Mouse (Mus musculus): ENCODE results near the gene Shisa2. TPM values are rescaled to one million over a fixed set of nuclear protein-coding genes. Genes with fewer than 3 reads are reported as not detected.

Shisa2 gene
- polyA plus RNA-seq, 1 experiment from 2014 or later, result not detected

- H3K79me2 ChIP-seq (ENCODE audit: inconsistent target), result no peaks in the 10 kb centered on the region
Measured at GRCm38 (mm10) chr14:59646826-59647697, 22.0 kb downstream of the Shisa2 start.

DNA sequence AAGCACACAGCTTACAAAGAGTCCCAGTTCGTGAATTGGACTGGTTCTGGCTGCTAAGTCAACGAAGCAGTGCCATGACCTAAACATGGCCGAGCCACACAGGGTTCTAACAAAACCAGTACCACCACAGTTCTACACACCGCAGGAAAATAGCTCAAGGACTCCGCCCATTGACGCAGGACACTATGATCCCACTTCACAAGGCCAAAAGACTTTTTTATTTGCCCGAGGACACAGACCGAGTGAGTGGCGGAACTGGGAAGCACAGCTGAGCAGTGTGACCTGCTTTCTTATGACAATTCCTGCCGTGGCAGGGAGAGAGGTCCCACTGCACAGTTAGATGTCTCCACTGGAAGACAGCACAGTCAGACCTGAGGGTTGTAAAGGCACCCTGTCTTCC lies 23.5 kb downstream of the Shisa2 start:
- Histone ChIP-seq H3K4me3 (ENCODE audit: inconsistent target) (no peak overlapping the region), H3K27ac (no peak overlapping the region), H3K36me3 (ENCODE audit: inconsistent target) (no peaks in the 10 kb centered on the region), H3K79me2 (ENCODE audit: inconsistent target) (no peaks in the 10 kb centered on the region)
- 95% methylated on average over 7 of the region's 10 CpGs for WGBS (ENCODE audit: missing documents)

More at GRCm38 (mm10) chr14:59646826-59647697, 22.0 kb downstream of the Shisa2 start:
- no peaks in the 10 kb centered on the region for H3K36me3 ChIP-seq (ENCODE audit: inconsistent target)
- 65% methylated on average over 16 of the region's 16 CpGs for WGBS (ENCODE audit: missing documents)
- H3K27ac ChIP-seq, result no peak overlapping the region
- H3K4me3 ChIP-seq (ENCODE audit: inconsistent target), result no peak overlapping the region

DNA sequence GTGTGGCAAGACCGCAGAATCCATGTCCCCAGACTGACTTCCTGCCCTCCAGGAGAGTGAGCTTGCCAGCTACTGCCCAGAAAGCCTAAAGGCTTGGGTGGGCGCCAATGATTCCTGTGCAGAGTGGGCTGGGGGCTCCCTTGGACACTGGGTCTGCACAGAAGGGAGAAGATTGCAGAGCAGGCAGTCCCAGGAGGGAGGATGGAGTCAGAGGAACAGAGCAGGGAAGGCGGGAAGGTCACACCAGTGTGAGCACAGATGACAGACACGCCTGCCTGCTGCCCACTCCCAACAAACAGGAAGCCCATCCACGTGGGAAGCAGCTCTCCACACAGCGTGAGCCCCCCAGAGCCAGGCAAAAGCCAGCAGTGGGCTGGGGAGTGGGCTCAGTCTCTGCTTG lies 24.2 kb downstream of the Shisa2 start:
- 80% methylated on average over 6 of the region's 6 CpGs for WGBS (ENCODE audit: missing documents)
- Histone ChIP-seq H3K79me2 (ENCODE audit: inconsistent target) (no peaks in the 10 kb centered on the region), H3K4me3 (ENCODE audit: inconsistent target) (no peak overlapping the region), H3K36me3 (ENCODE audit: inconsistent target) (no peaks in the 10 kb centered on the region), H3K27ac (no peak overlapping the region)

- WGBS (ENCODE audit: missing documents), result 88% methylated on average over 6 of the region's 6 CpGs
- no peaks in the 10 kb centered on the region for H3K79me2 ChIP-seq (ENCODE audit: inconsistent target)
- no peaks in the 10 kb centered on the region for H3K36me3 ChIP-seq (ENCODE audit: inconsistent target)
- no peak overlapping the region for H3K4me3 ChIP-seq (ENCODE audit: inconsistent target)
- H3K27ac ChIP-seq, result no peak overlapping the region
Measured at GRCm38 (mm10) chr14:59656591-59656990, 31.5 kb downstream of the Shisa2 start.

- Histone ChIP-seq H3K79me2 (ENCODE audit: inconsistent target) (no peaks in the 10 kb centered on the region), H3K27ac (no peak overlapping the region), H3K36me3 (ENCODE audit: inconsistent target) (no peaks in the 10 kb centered on the region), H3K4me3 (ENCODE audit: inconsistent target) (no peak overlapping the region)
- 100% methylated on average over 1 of the region's 1 CpGs for WGBS (ENCODE audit: missing documents)
Measured at GRCm38 (mm10) chr14:59657098-59657497, 32.0 kb downstream of the Shisa2 start.

- no peak overlapping the region for H3K27ac ChIP-seq
- no peaks in the 10 kb centered on the region for H3K36me3 ChIP-seq (ENCODE audit: inconsistent target)
- no peak overlapping the region for H3K4me3 ChIP-seq (ENCODE audit: inconsistent target)
- H3K79me2 ChIP-seq (ENCODE audit: inconsistent target), result no peaks in the 10 kb centered on the region
- WGBS (ENCODE audit: missing documents), result 86% methylated on average over 6 of the region's 6 CpGs
Measured at GRCm38 (mm10) chr14:59672893-59673515, 47.9 kb downstream of the Shisa2 start.

- no peaks in the 10 kb centered on the region for H3K36me3 ChIP-seq (ENCODE audit: inconsistent target)
- no peaks in the 10 kb centered on the region for H3K79me2 ChIP-seq (ENCODE audit: inconsistent target)
- no peak overlapping the region for H3K4me3 ChIP-seq (ENCODE audit: inconsistent target)
- WGBS (ENCODE audit: missing documents), result 55% methylated on average over 8 of the region's 8 CpGs
- H3K27ac ChIP-seq, result no peak overlapping the region
Measured at GRCm38 (mm10) chr14:59674556-59674955, 49.4 kb downstream of the Shisa2 start.

- 89% methylated on average over 4 of the region's 4 CpGs for WGBS (ENCODE audit: missing documents)
- H3K79me2 ChIP-seq (ENCODE audit: inconsistent target), result no peaks in the 10 kb centered on the region
- no peaks in the 10 kb centered on the region for H3K36me3 ChIP-seq (ENCODE audit: inconsistent target)
- H3K27ac ChIP-seq, result no peak overlapping the region
- H3K4me3 ChIP-seq (ENCODE audit: inconsistent target), result no peak overlapping the region
Measured at GRCm38 (mm10) chr14:59675330-59675729, 50.2 kb downstream of the Shisa2 start.

DNA sequence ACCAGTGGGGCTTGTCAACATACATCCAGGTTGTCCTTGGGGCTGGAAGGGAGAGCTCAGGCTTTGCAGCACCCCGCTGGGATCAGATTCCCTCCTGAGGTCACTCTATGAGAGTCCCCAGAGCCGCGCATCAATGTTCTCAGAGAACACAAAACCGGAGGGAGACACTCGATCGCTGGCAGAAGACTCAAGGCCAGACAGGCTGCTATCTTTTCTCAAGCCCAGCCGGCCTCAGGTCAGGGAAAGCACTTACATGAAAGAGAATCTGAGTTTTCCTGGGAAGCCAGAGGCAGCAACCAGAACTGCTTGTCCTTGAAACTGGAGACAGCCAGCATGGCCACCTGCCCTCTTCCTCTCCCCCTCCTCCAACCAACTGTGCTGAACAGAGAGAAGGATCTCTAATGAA lies 52.5 kb downstream of the Shisa2 start:
- WGBS (ENCODE audit: missing documents), result 87% methylated on average over 7 of the region's 7 CpGs
- no peak overlapping the region for H3K4me3 ChIP-seq (ENCODE audit: inconsistent target)
- H3K27ac ChIP-seq, result no peak overlapping the region
- H3K79me2 ChIP-seq (ENCODE audit: inconsistent target), result no peaks in the 10 kb centered on the region
- no peaks in the 10 kb centered on the region for H3K36me3 ChIP-seq (ENCODE audit: inconsistent target)

Other genes starting within 250 kb of the Shisa2 start
- 0.56 to 2.1 TPM (median 0.87 TPM) in 3 replicates for gene Phf11c, start 229.9 kb upstream of the Shisa2 start, polyA plus RNA-seq (2018)
- gene Setdb2, start 184.4 kb upstream of the Shisa2 start, polyA plus RNA-seq (2018), result 8.8 to 17.9 TPM (median 10.0 TPM) in 3 replicates
- gene Cab39l, start 184.3 kb upstream of the Shisa2 start, polyA plus RNA-seq (2018), result 25.1 to 26.2 TPM (median 26.0 TPM) in 3 replicates
- gene Cdadc1, start 27.3 kb upstream of the Shisa2 start, polyA plus RNA-seq (2018), result 18.8 to 30.0 TPM (median 23.7 TPM) in 3 replicates